Mouse (Mus musculus) CH12.LX (cell line): ENCODE results near the gene Camkk1. TPM values are rescaled to one million over a fixed set of nuclear protein-coding genes. Genes with fewer than 3 reads are reported as not detected.

Source experiments
- DNase-seq: peaks from one replicate; pipeline ENCODE4 v3.0.0-alpha.2; 2013; ENCODE audit errors: extremely low read depth
- H3K27ac ChIP-seq: 2 replicates; pipeline ENCODE4 v1.5.1; 2012; ENCODE audit warnings: low read depth, mild to moderate bottlenecking, control low read depth, moderate library complexity; ENCODE audit not compliant: insufficient read depth
- H3K27me3 ChIP-seq: replicated peaks from 2 replicates; pipeline ENCODE3; 2012; ENCODE audit warnings: inconsistent platforms
- H3K36me3 ChIP-seq, 2 experiments: replicated peaks in 1 of 2; 2 replicates each; pipeline versions ENCODE3 to v1.6.1; 2012; ENCODE audit warnings: inconsistent platforms in 1 of 2, low read length in 1 of 2, mild to moderate bottlenecking in 1 of 2, mixed read lengths in 1 of 2, moderate library complexity in 1 of 2; ENCODE audit not compliant: control insufficient read depth in 1 of 2, insufficient read depth in 1 of 2
- H3K4me1 ChIP-seq, 2 experiments: 2 replicates each; pipeline ENCODE4 v1.6.1; 2012; ENCODE audit warnings: inconsistent platforms in 1 of 2, moderate library complexity in 1 of 2; ENCODE audit not compliant: insufficient read depth in 2 of 2, control insufficient read depth in 1 of 2
- H3K4me2 ChIP-seq: 2 replicates; pipeline ENCODE4 v1.6.1; 2012; ENCODE audit warnings: low read depth, mild to moderate bottlenecking, control low read depth; ENCODE audit not compliant: poor library complexity, insufficient read depth, severe bottlenecking
- H3K4me3 ChIP-seq, 3 experiments: fragments of 150-350 bp in 1 of 3; sonication (generic) in 1 of 3; replicated peaks in 1 of 3; 2 replicates each; pipeline versions ENCODE3 to v1.5.1; 2011 to 2012; ENCODE audit warnings: low read depth in 2 of 3, low read length in 2 of 3, mild to moderate bottlenecking in 2 of 3, moderate library complexity in 2 of 3, control low read depth in 1 of 3, improper control_type of control experiment in 1 of 3, inconsistent platforms in 1 of 3, mixed read lengths in 1 of 3; ENCODE audit not compliant: poor library complexity in 1 of 3
- H3K79me2 ChIP-seq: replicated peaks from 2 replicates; pipeline ENCODE4 v1.6.1; 2012; ENCODE audit warnings: mild to moderate bottlenecking, moderate library complexity; ENCODE audit not compliant: control insufficient read depth, poor library complexity, insufficient read depth, severe bottlenecking; ENCODE audit errors: extremely low read depth
- H3K9ac ChIP-seq: 2 replicates; pipeline ENCODE4 v1.6.1; 2012; ENCODE audit warnings: low read depth, mild to moderate bottlenecking, control low read depth, moderate library complexity; ENCODE audit not compliant: insufficient read depth
- H3K9me3 ChIP-seq: replicated peaks from 2 replicates; pipeline ENCODE3; 2012; ENCODE audit warnings: low read length, inconsistent platforms, mixed read lengths
- BHLHE40 ChIP-seq: IDR thresholded peaks from 2 replicates; pipeline ENCODE4 v1.6.1; 2011; ENCODE audit warnings: mild to moderate bottlenecking, low read depth, low read length, improper control_type of control experiment
- CHD2 ChIP-seq: IDR thresholded peaks from 2 replicates; pipeline ENCODE4 v1.6.1; 2011; ENCODE audit warnings: low read length, improper control_type of control experiment
- ETS1 ChIP-seq: conservative IDR thresholded peaks from 2 replicates; pipeline ENCODE4 v1.6.1; 2012; ENCODE audit warnings: low read depth, mild to moderate bottlenecking, inconsistent platforms, low read length, improper control_type of control experiment, moderate library complexity
- HCFC1 ChIP-seq: IDR thresholded peaks from 2 replicates; pipeline ENCODE4 v1.6.1; 2012; ENCODE audit warnings: low read depth, mild to moderate bottlenecking, inconsistent platforms, low read length, improper control_type of control experiment
- IRF4 ChIP-seq: IDR thresholded peaks from 2 replicates; pipeline ENCODE4 v1.6.1; 2014; ENCODE audit warnings: low read depth, mild to moderate bottlenecking, inconsistent platforms, low read length, improper control_type of control experiment
- MAFK ChIP-seq: IDR thresholded peaks from 2 replicates; pipeline ENCODE4 v1.6.1; 2011; ENCODE audit warnings: low read length, improper control_type of control experiment; ENCODE audit not compliant: insufficient replicate concordance
- MAX ChIP-seq: IDR thresholded peaks from 2 replicates; pipeline ENCODE4 v1.6.1; 2011; ENCODE audit warnings: low read length, improper control_type of control experiment
- MXI1 ChIP-seq: IDR thresholded peaks from 2 replicates; pipeline ENCODE4 v1.6.1; 2011; ENCODE audit warnings: mild to moderate bottlenecking, low read depth, low read length, improper control_type of control experiment
- NELFE ChIP-seq: IDR thresholded peaks from 2 replicates; pipeline ENCODE4 v1.6.1; 2011; ENCODE audit warnings: low read depth, low read length, improper control_type of control experiment
- NRF1 ChIP-seq: IDR thresholded peaks from 2 replicates; pipeline ENCODE4 v1.6.1; 2014; ENCODE audit warnings: low read depth, mild to moderate bottlenecking, inconsistent platforms, low read length, improper control_type of control experiment, moderate library complexity
- POLR2A ChIP-seq: IDR thresholded peaks from 2 replicates; pipeline ENCODE4 v1.6.1; 2011; ENCODE audit warnings: low read depth, mild to moderate bottlenecking, improper control_type of control experiment, low read length
- POLR2AphosphoS2 ChIP-seq: IDR thresholded peaks from 2 replicates; pipeline ENCODE4 v1.6.1; 2011; ENCODE audit warnings: low read depth, low read length, improper control_type of control experiment
- RAD21 ChIP-seq: IDR thresholded peaks from 2 replicates; pipeline ENCODE4 v1.6.1; 2011; ENCODE audit warnings: low read depth, mild to moderate bottlenecking, low read length, improper control_type of control experiment, moderate library complexity
- UBTF ChIP-seq: IDR thresholded peaks from 2 replicates; pipeline ENCODE4 v1.6.1; 2012; ENCODE audit warnings: low read depth, mild to moderate bottlenecking, inconsistent platforms, low read length, improper control_type of control experiment, moderate library complexity
- USF1 ChIP-seq: IDR thresholded peaks from 2 replicates; pipeline ENCODE4 v1.6.1; 2014; ENCODE audit warnings: low read depth, mild to moderate bottlenecking, inconsistent platforms, low read length, improper control_type of control experiment
- ZNF384 ChIP-seq: IDR thresholded peaks from 2 replicates; pipeline ENCODE4 v1.6.1; 2012; ENCODE audit warnings: low read depth, low read length, improper control_type of control experiment, inconsistent platforms
- dilution Hi-C: fragments of 300-500 bp; cut with MboI; formaldehyde crosslinking; loops from 2 replicates; pipeline ENCODE4 v1.14.3; 2020; ENCODE audit warnings: low sequenced_read_pairs; ENCODE audit not compliant: extremely low pct_unique_long_range_greater_than_20kb, extremely low pct_ligation_motif_present
- in situ Hi-C: fragments of 300-500 bp; cut with MboI; formaldehyde crosslinking; loops from 3 replicates; pipeline ENCODE4 v1.14.3; 2019; ENCODE audit warnings: low sequenced_read_pairs, low pct_ligation_motif_present, low pct_unique_long_range_greater_than_20kb, mixed read lengths
- polyA plus RNA-seq: library from polyadenylated mRNA; unstranded; fragments of >175 nt; gene quantifications from 2 replicates; pipeline ENCODE4 v1.2.1, GENCODE M21; 2012; ENCODE audit warnings: low read depth; ENCODE audit not compliant: insufficient read length
- total RNA-seq, 2 experiments: library from RNA; depleted of rRNA; stranded (reverse); fragments of 300-350 nt in 1 of 2; fragments of >200 nt in 1 of 2; gene quantifications; 2 replicates each; pipeline ENCODE4 v1.2.3; 2012 to 2014

Camkk1 gene
- total and polyA plus RNA-seq, 3 experiments = 5.0 to 9.1 (median 5.1) TPM

DNA sequence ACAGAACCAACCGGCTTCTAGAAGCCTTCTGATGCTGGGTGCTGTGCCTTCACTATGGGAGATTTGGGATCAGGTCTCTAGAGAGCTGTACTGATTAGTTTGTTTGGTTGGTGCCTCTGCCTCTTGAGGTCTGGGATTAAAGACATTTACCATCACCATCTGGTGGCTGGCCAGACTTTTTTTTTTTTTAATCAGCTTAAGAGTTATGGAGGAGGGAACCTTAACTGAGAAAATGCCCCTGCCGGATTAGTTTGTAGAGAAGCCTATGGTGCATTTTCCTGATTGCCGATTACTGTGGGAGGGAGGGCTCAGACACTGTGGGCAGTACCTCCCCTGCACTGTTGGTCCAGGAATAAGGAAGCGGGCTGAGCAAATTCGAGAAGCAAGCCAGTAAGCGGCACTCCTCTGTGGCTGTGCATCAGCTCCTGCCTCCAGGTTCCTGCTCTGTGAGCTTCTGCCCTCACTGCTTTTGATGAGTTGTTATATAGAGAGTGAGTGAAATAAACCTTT lies 58.5 kb downstream of the Camkk1 start:
- in situ Hi-C loops = no loop called here
- Histone ChIP-seq H3K9ac (no peak overlapping the region), H3K79me2 (no peaks in the 10 kb centered on the region; the same call in 1 of the 2 replicates), H3K27me3 (no peaks in the 10 kb centered on the region)
- DNase-seq = no peak
- TF ChIP-seq ZNF384 (no peak), NELFE (no peak), HCFC1 (no peak)
- TF ChIP-seq, all 38 proteins: peak for 0
- no peak overlapping the region for H3K27ac ChIP-seq
- H3K9me3 ChIP-seq = no peaks in the 10 kb centered on the region
- H3K4me1 ChIP-seq = peaks cover 0 to 13% of the 10 kb centered on the region in 2 experiments; a peak in 1 of 4 replicates
- no peak overlapping the region for H3K4me3 ChIP-seq
- H3K36me3 ChIP-seq = peaks cover 52 to 94% of the 10 kb centered on the region in 2 experiments
- no peak overlapping the region for H3K4me2 ChIP-seq
- dilution Hi-C loops = no loop called here

DNA sequence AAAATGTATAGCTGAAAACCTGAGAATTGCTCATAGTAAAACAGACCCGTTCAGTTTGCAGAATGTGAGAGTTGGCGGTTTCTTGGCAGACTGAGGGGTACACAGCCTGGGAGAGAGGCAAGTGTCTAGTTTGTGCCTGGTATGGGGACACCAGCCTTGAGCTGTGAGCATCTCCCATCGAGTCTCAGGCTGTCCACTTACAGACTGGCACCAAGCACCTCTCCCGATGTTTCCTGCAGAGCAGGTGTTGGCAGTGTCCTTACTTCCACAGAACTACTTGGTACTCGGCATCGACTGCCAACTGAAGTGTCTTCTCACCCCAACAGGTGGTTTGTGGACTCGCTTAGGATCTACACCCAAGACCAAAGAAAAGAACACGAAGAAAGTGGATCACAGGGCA lies 59.8 kb downstream of the Camkk1 start:
- dilution Hi-C loops (no loop called here), in situ Hi-C loops (no loop called here)
- Histone ChIP-seq H3K9ac (no peak overlapping the region), H3K36me3 (peaks cover 48 to 87% of the 10 kb centered on the region in 2 experiments), H3K4me2 (no peak overlapping the region), H3K79me2 (no peaks in the 10 kb centered on the region; the same call in 1 of the 2 replicates), H3K27ac (no peak overlapping the region), H3K27me3 (no peaks in the 10 kb centered on the region), H3K9me3 (no peaks in the 10 kb centered on the region), H3K4me3 (no peak overlapping the region), H3K4me1 (peaks cover 0 to 15% of the 10 kb centered on the region in 2 experiments; a peak in 1 of 4 replicates)
- TF ChIP-seq POLR2A = no peak
- TF ChIP-seq MAFK = no peak
- TF ChIP-seq NELFE = no peak
- no peak for TF ChIP-seq MAX
- TF ChIP-seq CHD2 = no peak
- no peak for TF ChIP-seq POLR2AphosphoS2
- no peak for TF ChIP-seq ETS1
- no peak for TF ChIP-seq MXI1
- TF ChIP-seq NRF1 = no peak
- no peak for TF ChIP-seq USF1
- TF ChIP-seq BHLHE40 = no peak
- TF ChIP-seq IRF4 = no peak
- TF ChIP-seq UBTF = no peak
- TF ChIP-seq RAD21 = no peak
- DNase-seq = no peak
